Mouse (Mus musculus) heart, embryonic 12.5 days (tissue): ENCODE data around the gene Wasf2. TPM values are rescaled to one million over a fixed set of nuclear protein-coding genes. Genes with fewer than 3 reads are reported as not detected.
A peak's percentile ranks its signal among the peaks of the same experiment; 100 is the strongest.

Experiments
- ATAC-seq: fragments of 200-750 bp; cut with Nextera tagmentation; 2 replicates; pipeline ENCODE4 v1.8.0; 2017; ENCODE audit warnings: moderate TSS enrichment, moderate library complexity; ENCODE audit not compliant: insufficient number of reproducible peaks, low FRiP score
- H3K27ac ChIP-seq: fragments of 300-500 bp; sonication (generic); 2 replicates; pipeline ENCODE4 v1.5.1; 2016; ENCODE audit warnings: mild to moderate bottlenecking, moderate library complexity; ENCODE audit not compliant: poor library complexity, severe bottlenecking
- H3K27me3 ChIP-seq: fragments of 300-500 bp; sonication (generic); replicated peaks from 2 replicates; pipeline ENCODE4 v1.6.1; 2016; ENCODE audit warnings: mild to moderate bottlenecking, moderate library complexity
- H3K36me3 ChIP-seq: fragments of 300-500 bp; sonication (generic); 2 replicates; pipeline ENCODE4 v1.6.1; 2016; ENCODE audit warnings: mild to moderate bottlenecking, moderate library complexity
- H3K4me1 ChIP-seq: fragments of 300-500 bp; sonication (generic); replicated peaks from 2 replicates; pipeline ENCODE4 v1.6.1; 2016; ENCODE audit warnings: mild to moderate bottlenecking
- H3K4me2 ChIP-seq: fragments of 300-500 bp; sonication (generic); 2 replicates; pipeline ENCODE4 v1.6.1; 2016; ENCODE audit warnings: mild to moderate bottlenecking, moderate library complexity
- H3K4me3 ChIP-seq: fragments of 300-500 bp; sonication (generic); 2 replicates; pipeline ENCODE4 v1.5.1; 2016; ENCODE audit warnings: mild to moderate bottlenecking
- H3K9ac ChIP-seq: fragments of 300-500 bp; sonication (generic); 2 replicates; pipeline ENCODE4 v1.6.1; 2016; ENCODE audit warnings: mild to moderate bottlenecking, moderate library complexity
- H3K9me3 ChIP-seq: fragments of 300-500 bp; sonication (generic); replicated peaks from 2 replicates; pipeline ENCODE4 v1.6.1; 2016; ENCODE audit warnings: mild to moderate bottlenecking, moderate library complexity
- WGBS: fragments of 180-500 bp; shearing (Covaris S2); methylation state at CpG from one replicate; pipeline ENCODE4 v1.1.7; 2016; 5-methylcytosine and 5-hydroxymethylcytosine counted together
- polyA plus RNA-seq: library from polyadenylated mRNA; unstranded; fragments of >200 nt; fragmentation: Nextera tagmentation; extraction: Ambion mirVana; gene quantifications from 2 replicates; pipeline ENCODE4 v1.2.1, GENCODE M21; 2016

The Wasf2 gene
- polyA plus RNA-seq, 1 experiment from 2014 or later, result 68.5 TPM

DNA sequence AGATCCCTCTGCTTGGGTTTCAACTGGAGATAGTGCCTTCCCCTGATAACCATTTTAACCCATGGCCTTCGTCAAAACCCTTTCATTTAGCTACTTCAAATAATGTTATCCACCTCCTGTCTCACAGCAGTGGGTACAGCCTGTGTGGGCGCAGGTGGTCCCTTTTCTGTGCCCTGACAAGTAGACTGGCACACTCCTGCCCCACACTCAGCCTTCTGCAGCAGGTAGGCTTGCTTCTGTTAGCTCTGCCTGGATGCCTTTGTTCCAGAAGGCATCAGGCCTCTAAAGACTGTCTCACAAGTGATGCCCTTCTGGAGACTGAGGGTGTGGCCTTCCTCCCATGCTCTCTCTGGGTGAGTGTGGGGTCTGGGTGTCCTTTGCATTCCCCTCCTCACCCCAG, 65.8 kb downstream of the Wasf2 start:
- Histone ChIP-seq H3K36me3 (peaks cover 63% of the 10 kb centered on the region), H3K4me3 (no peak overlapping the region), H3K4me1 (peaks cover 52% of the 10 kb centered on the region), H3K9ac (0 out of 2 replicates have a peak overlapping the region, but pooled peaks have one; percentile 6), H3K27ac (no peak overlapping the region), H3K9me3 (no peaks in the 10 kb centered on the region), H3K4me2 (no peak overlapping the region), H3K27me3 (no peaks in the 10 kb centered on the region)
- no peak for ATAC-seq
- 71% methylated on average over 2 of the region's 2 CpGs for WGBS

DNA sequence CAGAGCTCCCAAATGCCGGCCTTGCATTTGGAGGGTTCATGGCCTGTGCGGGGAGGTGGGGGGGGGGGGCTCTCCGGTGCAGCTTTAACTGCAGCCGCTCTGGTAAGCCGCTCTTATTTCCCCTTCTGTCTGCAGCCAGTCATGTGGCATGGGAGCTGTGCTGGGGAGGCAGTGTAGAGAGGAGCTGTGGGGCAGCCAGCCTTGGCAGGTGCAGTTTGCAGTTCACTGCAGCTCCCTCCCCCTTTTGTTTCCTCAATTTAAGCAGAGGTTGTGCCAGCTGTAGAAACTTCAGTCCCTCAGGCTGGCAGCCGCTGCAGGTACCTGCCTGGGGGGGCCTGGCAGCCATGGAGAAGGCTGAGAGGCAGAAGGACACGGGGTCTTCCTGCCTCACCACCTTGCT, 66.5 kb downstream of the Wasf2 start:
- H3K36me3 ChIP-seq, result peaks cover 56% of the 10 kb centered on the region
- no peak overlapping the region for H3K4me2 ChIP-seq
- 54% methylated on average over 7 of the region's 7 CpGs for WGBS
- H3K9ac ChIP-seq, result peak overlapping the region; percentile 48
- ATAC-seq, result no peak
- H3K4me1 ChIP-seq, result peaks cover 59% of the 10 kb centered on the region
- no peaks in the 10 kb centered on the region for H3K27me3 ChIP-seq
- H3K9me3 ChIP-seq, result no peaks in the 10 kb centered on the region
- H3K4me3 ChIP-seq, result no peak overlapping the region
- peak overlapping the region; percentile 12 for H3K27ac ChIP-seq

DNA sequence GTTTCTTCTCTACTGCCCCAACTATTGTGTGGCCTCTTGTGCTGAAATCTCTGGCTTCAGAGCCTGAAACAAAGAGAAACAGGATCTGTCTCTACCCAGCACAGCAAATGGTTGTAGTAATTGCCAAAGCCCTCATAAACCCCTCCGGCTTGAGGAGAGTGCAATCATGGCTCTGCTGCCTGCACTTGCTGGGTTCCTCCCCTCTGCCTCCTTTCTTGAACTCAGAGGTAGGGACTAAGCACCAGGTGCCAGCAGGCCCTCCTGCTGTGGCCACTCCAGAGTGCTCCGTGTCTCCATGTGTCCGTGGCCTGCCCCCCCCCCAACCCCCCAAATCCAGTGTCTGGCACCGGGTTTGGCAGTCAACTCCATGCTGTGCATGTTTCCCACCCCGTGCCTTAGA, 67.0 kb downstream of the Wasf2 start:
- Histone ChIP-seq H3K4me3 (no peak overlapping the region), H3K9ac (peak overlapping the region; percentile 49), H3K36me3 (peaks cover 51% of the 10 kb centered on the region), H3K9me3 (no peaks in the 10 kb centered on the region), H3K27me3 (no peaks in the 10 kb centered on the region), H3K27ac (peak overlapping the region; percentile 92), H3K4me1 (peaks cover 60% of the 10 kb centered on the region), H3K4me2 (no peak overlapping the region)
- ATAC-seq, result no peak
- WGBS, result 29% methylated on average over 5 of the region's 5 CpGs

DNA sequence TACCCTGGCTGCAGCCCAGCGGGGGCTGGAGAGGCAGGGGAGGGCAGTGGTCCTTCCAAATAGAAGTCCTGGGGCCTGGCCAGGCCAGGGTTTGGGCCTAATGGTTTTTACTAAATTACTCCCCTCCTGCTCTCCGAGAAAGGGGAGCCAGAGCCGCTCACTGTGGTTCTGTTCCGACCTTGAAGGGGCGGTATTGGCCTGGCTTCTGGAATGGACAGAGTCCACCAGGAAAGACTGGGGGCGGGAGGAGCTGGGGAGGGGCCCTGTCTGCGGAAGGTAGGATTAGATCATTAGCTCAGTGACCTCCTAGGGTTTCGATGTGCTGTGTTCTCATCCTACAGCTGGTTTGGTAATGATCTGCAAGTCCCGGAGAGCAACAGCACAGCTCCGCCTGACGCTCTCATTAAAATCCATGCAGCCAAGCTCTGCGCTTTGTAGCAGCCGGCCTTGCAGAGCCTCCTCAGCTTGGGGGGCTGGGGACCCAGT, 67.5 kb downstream of the Wasf2 start:
- Histone ChIP-seq H3K27me3 (no peaks in the 10 kb centered on the region), H3K9ac (peak overlapping the region; percentile 49), H3K9me3 (no peaks in the 10 kb centered on the region), H3K27ac (peak overlapping the region; percentile 92), H3K4me1 (peaks cover 60% of the 10 kb centered on the region), H3K4me3 (no peak overlapping the region), H3K4me2 (no peak overlapping the region), H3K36me3 (peaks cover 46% of the 10 kb centered on the region)
- no peak for ATAC-seq
- 30% methylated on average over 13 of the region's 13 CpGs for WGBS

DNA sequence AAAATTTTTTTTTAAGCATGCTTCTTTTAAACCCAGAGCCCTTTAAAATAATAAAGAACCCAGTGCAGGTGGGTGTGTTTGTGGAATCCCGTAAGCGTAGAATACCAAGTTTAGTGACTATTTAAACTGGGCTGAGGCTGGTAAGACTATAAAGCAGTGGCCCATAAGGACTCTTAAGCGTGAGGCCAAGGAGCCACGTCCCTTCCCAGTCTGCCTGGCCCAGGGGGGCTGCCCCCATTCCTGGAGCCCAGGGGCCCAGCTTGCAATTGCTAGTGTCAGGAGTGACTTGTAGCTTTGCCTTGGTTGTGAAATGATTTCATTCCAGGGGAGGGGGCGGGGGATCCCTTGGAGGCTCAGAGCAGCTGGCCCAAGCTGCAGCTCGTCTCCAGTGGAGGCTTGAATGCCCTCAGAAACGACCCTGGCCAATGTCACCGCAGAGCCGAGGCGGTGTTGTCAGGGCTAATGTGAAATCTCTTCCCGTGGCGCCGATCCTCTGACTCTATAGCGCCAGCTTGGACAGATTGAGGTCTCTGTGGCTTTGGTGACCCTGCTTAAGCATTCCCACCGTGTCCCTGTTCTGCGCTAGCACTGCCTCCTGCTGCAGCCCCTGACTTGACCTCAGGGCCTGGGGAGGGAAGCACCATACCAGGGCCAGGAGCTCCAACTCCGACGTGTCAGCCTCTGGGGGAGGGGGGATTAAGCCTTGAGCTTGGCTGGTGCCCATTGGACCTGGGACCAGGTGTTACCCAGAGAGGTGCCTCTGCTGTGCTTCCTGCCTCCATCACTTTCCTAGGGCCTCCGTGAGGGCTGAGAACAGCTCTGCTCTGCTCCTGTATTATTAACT, 68.3 kb downstream of the Wasf2 start:
- Histone ChIP-seq H3K9ac (peak overlapping the region; percentile 41; the same call in 1 of the 2 replicates), H3K4me3 (no peak overlapping the region), H3K36me3 (peaks cover 39% of the 10 kb centered on the region), H3K27me3 (no peaks in the 10 kb centered on the region), H3K9me3 (no peaks in the 10 kb centered on the region), H3K4me2 (peak overlapping the region; percentile 15; the same call in 1 of the 2 replicates), H3K4me1 (peaks cover 61% of the 10 kb centered on the region), H3K27ac (peak overlapping the region; percentile 92)
- 0 out of 2 replicates have a peak, but pooled peaks have one; percentile 27 for ATAC-seq
- WGBS, result 30% methylated on average over 19 of the region's 19 CpGs

DNA sequence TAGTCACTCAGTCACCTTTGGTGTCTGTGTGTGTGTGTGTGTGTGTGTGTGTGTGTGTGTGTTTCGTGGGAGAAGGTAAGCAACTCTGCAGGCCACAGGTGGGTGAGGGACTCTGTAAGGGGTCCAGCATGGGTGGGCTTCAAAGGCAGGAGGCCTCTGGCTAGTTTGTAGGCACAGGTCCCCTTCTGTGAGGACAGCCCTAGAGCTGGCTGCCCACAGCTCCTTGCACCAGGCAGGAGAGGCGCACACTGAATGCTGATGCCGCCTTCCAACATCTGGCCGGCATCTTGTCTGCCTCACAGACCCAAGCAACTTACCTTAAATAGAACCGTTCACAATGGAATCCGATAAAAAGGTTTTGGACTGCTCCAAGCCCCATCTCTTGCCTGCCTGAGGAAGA, 69.4 kb downstream of the Wasf2 start:
- Histone ChIP-seq H3K27me3 (no peaks in the 10 kb centered on the region), H3K4me3 (no peak overlapping the region), H3K4me2 (peak overlapping the region; percentile 23; the same call in 1 of the 2 replicates), H3K9ac (peak overlapping the region; percentile 53; the same call in 1 of the 2 replicates), H3K4me1 (peaks cover 70% of the 10 kb centered on the region), H3K36me3 (peaks cover 27% of the 10 kb centered on the region), H3K27ac (peak overlapping the region; percentile 75), H3K9me3 (no peaks in the 10 kb centered on the region)
- WGBS, result 48% methylated on average over 6 of the region's 6 CpGs
- no peak for ATAC-seq

DNA sequence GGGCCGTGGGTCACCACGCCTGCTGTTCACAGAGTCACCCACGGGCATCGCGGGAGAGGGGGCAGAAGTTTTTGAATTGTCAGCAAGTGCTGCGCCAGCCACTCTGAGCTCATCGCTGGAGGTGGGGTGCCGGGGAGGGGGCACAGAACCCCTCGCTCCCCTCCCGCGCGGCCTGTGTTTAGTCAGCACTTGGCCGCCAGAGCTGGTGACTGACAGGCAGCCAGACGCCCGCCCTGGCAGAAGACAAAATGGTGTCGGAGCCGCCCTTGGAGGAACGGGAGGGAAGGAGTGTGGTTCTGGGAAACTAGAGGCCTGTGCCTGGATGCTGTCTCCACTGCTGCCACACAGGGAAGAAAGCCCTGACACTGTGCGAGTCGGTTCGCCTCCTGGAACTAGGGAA, 70.0 kb downstream of the Wasf2 start:
- Histone ChIP-seq H3K9me3 (no peaks in the 10 kb centered on the region), H3K36me3 (peaks cover 21% of the 10 kb centered on the region), H3K4me1 (peaks cover 75% of the 10 kb centered on the region), H3K27me3 (no peaks in the 10 kb centered on the region), H3K4me2 (peak overlapping the region; percentile 23; the same call in 1 of the 2 replicates), H3K27ac (peak overlapping the region; percentile 75), H3K4me3 (no peak overlapping the region), H3K9ac (peak overlapping the region; percentile 53; the same call in 1 of the 2 replicates)
- WGBS, result 38% methylated on average over 21 of the region's 21 CpGs
- no peak for ATAC-seq

DNA sequence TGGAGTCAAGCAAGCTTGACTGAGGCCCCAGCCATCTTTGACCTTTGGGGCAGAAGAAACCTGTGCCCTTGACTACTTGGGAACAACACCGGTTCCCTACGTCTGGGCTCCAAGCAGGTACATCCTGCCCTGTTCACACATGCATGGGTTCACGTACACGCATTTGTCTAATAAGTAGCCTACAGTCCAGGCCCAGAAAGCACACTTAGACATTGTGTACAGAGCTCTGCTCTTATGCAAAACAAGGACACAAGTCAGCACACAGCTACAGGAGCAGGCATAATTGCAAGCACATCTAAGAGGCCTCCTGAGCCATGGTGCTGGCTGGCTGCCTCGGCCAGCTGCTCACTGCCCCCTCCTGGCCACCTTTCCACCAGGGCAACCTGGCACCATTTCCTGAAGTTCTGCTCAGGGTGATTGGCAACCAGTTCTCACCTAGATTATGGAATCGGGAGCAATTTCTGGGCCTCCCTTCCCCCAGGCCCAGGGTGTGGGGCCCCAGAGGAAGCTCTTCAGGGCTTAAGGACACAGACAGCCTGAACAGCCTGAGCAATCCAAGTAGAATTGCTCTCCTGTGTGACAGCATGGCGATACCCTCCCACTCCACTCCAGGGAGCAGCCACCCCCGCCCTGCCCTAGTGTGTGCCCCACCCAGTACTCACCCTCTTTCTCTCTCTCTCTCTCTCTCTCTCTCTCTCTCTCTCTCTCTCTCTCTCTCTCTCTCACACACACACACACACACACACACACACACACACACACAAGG, 70.9 kb downstream of the Wasf2 start:
- Histone ChIP-seq H3K36me3 (peaks cover 13% of the 10 kb centered on the region), H3K4me1 (peaks cover 73% of the 10 kb centered on the region), H3K27me3 (no peaks in the 10 kb centered on the region), H3K4me2 (no peak overlapping the region), H3K27ac (peak overlapping the region; percentile 75), H3K4me3 (no peak overlapping the region), H3K9me3 (no peaks in the 10 kb centered on the region), H3K9ac (peak overlapping the region; percentile 42; the same call in 1 of the 2 replicates)
- 61% methylated on average over 8 of the region's 8 CpGs for WGBS
- ATAC-seq, result no peak

DNA sequence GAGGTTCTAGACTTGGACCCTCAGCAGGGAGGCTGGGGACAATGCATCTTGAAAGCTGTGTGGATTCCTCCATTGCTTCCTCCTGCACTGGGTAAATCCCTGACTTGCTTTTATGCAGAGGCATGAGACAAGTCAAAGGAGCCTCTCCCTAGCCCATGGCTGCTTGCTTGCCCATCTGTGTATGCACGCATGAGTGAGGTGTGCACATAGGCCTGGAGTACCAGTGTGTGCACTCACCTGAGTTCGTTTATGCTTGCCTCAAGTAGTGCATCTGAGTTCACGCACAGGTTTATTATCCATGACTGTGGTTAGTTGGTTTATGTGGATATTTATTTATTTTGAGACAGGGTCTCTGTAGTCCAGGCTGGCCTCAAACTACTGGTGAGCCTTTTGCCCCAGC, 71.9 kb downstream of the Wasf2 start:
- no peak for ATAC-seq
- H3K4me3 ChIP-seq, result no peak overlapping the region
- H3K9ac ChIP-seq, result no peak overlapping the region
- H3K27ac ChIP-seq, result 0 out of 2 replicates have a peak overlapping the region, but pooled peaks have one; percentile 75
- no peak overlapping the region for H3K4me2 ChIP-seq
- peaks cover 62% of the 10 kb centered on the region for H3K4me1 ChIP-seq
- no peaks in the 10 kb centered on the region for H3K27me3 ChIP-seq
- no peaks in the 10 kb centered on the region for H3K9me3 ChIP-seq
- 90% methylated on average over 3 of the region's 3 CpGs for WGBS
- peaks cover 2% of the 10 kb centered on the region; the same call in 1 of the 2 replicates for H3K36me3 ChIP-seq

DNA sequence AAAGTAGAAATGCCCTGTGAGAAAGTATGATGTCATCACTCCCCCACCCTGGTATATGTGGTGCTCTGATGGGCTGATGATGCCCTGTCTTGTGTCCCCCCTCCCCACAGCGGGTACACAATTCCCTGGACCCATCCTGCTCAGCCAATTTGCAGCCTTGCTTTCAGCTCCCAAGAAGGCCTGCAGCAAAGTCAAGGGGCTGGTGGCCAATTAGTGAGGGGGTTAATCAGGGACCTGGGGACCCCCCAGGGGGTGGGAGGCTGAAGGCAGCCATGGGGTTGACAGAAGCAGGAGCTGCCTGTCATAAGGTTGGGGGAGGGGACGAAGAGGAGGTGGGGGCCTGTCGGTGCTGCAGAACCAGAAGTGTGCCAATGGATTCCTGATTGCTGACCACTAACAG, 73.3 kb downstream of the Wasf2 start:
- no peak overlapping the region for H3K9ac ChIP-seq
- H3K9me3 ChIP-seq, result no peaks in the 10 kb centered on the region
- no peak overlapping the region for H3K4me2 ChIP-seq
- 60% methylated on average over 3 of the region's 3 CpGs for WGBS
- no peak overlapping the region for H3K27ac ChIP-seq
- H3K36me3 ChIP-seq, result no peaks in the 10 kb centered on the region
- no peak for ATAC-seq
- no peak overlapping the region for H3K4me3 ChIP-seq
- H3K4me1 ChIP-seq, result peaks cover 49% of the 10 kb centered on the region
- peaks cover 7% of the 10 kb centered on the region for H3K27me3 ChIP-seq

DNA sequence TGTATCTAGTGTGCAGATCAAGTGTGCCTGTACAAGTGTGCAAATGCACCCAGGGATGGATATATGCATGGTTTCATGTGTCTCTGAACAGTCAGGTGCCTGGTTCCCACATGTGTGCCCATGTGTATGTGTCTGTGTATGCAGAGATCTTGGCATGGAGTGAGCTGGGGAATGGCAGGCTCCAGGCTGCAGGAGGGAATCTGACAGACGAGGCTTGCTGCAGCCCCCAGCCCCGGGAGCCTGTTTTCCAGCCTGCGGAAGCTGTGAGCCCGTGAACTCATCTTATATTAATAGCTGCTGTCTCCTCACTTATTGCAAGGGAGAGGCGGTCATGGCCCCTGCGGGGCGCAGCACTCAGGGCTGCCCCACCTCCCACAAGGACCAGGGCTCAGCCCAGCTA, 74.1 kb downstream of the Wasf2 start:
- ATAC-seq, result no peak
- Histone ChIP-seq H3K9ac (peak overlapping the region; percentile 33; the same call in 1 of the 2 replicates), H3K36me3 (no peaks in the 10 kb centered on the region), H3K4me1 (peaks cover 45% of the 10 kb centered on the region), H3K27me3 (peaks cover 7% of the 10 kb centered on the region), H3K9me3 (no peaks in the 10 kb centered on the region), H3K4me2 (peak overlapping the region; percentile 30; the same call in 1 of the 2 replicates), H3K27ac (peak overlapping the region; percentile 79), H3K4me3 (no peak overlapping the region)
- WGBS, result 28% methylated on average over 7 of the region's 7 CpGs
